Mouse (Mus musculus) testis, postnatal 10 days (tissue): Measurements from ENCODE around the gene Pgam2.
"Not testable (repeated sequence)": the region's sequence is repeated elsewhere in the genome, so short reads cannot be mapped to it uniquely, and the experiment has no call there.

Experiments used
- DNase-seq: peaks from one replicate; pipeline ENCODE4 v3.0.0; 2021; ENCODE audit warnings: low spot score

Gene Pgam2

GRCm38 (mm10) chr11:5803551-5803981 lies at the start of gene Pgam2:
TSS of gene Pgam2 (minus strand) at chr11:5803733.
- DNase-seq = no peak

- DNase-seq = no peak
Observed at GRCm38 (mm10) chr11:5852314-5852713, 48.8 kb upstream of the Pgam2 start.

- DNase-seq = no peak
Observed at GRCm38 (mm10) chr11:5851021-5851736, 47.6 kb upstream of the Pgam2 start.

- DNase-seq = no peak
Observed at GRCm38 (mm10) chr11:5850452-5850851, 46.9 kb upstream of the Pgam2 start.

GRCm38 (mm10) chr11:5849316-5849715 lies 45.8 kb upstream of the Pgam2 start:
- DNase-seq = peak; percentile 66

DNA sequence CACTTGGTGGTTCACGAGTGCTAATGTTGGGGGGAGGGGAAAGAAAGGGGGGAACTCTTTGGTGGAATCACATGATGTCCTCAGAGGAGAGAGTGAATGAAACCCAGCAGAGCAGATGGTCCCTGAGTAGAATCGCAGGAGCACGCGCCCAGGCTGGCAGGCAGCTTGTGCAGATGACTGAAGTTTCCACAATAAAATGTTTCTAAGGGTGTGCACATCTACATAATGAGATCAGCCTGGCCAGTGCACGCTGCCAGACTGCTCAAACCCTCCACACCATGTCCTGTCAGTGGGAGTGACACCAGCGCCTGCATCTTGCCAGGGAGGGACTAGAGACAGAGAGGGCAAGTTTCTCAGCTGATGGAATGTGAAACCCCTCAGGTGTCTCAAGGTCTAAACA lies 45.2 kb upstream of the Pgam2 start:
- peak; percentile 44 for DNase-seq

GRCm38 (mm10) chr11:5846639-5847345 lies 43.3 kb upstream of the Pgam2 start:
- peak; percentile 59 for DNase-seq

GRCm38 (mm10) chr11:5843131-5843530 lies 39.6 kb upstream of the Pgam2 start:
- no peak for DNase-seq

- DNase-seq = no peak
Observed at GRCm38 (mm10) chr11:5841751-5842150, 38.2 kb upstream of the Pgam2 start.

GRCm38 (mm10) chr11:5840346-5840745 lies 36.8 kb upstream of the Pgam2 start:
- no peak for DNase-seq

GRCm38 (mm10) chr11:5837251-5838246 lies 34.0 kb upstream of the Pgam2 start, which contains the start of gene Polm:
TSS of gene Polm (minus strand) at chr11:5838016.
- peak; percentile 97 for DNase-seq

DNA sequence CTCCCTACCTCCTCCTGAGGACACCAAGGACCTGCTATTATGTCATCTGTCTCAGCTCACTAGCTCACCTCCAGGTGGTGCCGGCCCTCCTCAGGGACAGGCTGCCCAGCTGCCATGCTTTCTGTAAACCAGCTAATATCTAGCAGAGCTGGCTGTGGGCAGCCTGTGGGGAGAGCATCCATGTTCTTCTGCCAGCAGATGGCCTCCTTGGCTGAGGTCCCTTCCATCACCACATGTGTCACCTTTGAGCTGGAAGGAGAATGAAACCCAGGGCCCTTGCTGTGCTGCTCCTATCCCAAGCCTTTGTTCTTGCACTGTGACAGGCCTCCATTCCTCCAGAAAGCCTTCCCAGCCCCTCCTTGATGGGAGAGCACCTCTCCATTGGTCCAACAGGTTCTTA lies 32.6 kb upstream of the Pgam2 start:
- no peak for DNase-seq

GRCm38 (mm10) chr11:5835057-5835456 lies 31.5 kb upstream of the Pgam2 start:
- no peak for DNase-seq

GRCm38 (mm10) chr11:5834506-5834905 lies 31.0 kb upstream of the Pgam2 start:
- DNase-seq = no peak

DNA sequence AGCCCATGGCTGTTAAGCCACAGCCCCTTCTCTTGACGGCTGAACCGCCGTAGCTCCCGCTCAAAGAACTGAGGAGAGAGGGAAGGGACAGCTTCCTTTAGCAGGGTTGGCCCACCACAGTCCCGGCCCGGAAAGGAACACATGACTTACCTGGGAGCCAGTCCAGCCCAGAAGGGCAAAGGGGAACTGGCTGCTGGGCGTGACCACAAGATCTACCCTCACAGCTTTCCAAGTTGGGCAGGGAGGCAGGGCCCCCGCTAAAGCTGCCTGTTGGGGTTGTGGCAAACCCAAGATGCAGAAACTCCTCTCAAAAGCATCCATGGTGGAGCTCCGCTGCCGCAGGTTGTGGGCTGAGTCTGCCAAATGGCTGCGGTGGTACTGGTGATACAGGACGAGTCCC lies 25.8 kb upstream of the Pgam2 start:
- no peak for DNase-seq

GRCm38 (mm10) chr11:5828509-5829191 lies 25.1 kb upstream of the Pgam2 start:
- no peak for DNase-seq

GRCm38 (mm10) chr11:5827931-5828330 lies 24.4 kb upstream of the Pgam2 start:
- DNase-seq = no peak

- DNase-seq = no peak
Observed at GRCm38 (mm10) chr11:5825432-5825831, 21.9 kb upstream of the Pgam2 start.

DNA sequence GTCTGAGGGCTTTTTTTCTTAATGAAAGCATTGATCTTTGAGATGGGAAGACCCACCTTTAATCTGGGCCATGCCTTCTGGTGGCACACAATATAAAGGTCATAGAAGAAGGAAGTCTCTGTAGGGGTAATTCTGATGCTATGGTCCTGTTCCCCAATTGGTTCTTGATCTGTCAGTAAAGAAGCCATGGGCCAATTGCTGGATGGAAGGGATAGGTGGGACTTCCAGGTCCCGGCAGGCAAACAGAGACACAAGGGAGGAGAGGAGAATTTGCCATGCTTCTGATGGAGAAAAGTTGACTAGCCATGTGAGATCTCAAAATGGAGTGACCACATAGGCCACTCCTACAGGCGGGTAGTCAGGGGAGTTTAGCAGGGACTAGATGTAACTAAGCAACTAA lies 15.7 kb upstream of the Pgam2 start:
- no peak for DNase-seq

GRCm38 (mm10) chr11:5813381-5813780 lies 9.8 kb upstream of the Pgam2 start:
- DNase-seq = no peak

- not testable (repeated sequence) for DNase-seq
Observed at GRCm38 (mm10) chr11:5809487-5809886, 6.0 kb upstream of the Pgam2 start.

GRCm38 (mm10) chr11:5807956-5808355 lies 4.4 kb upstream of the Pgam2 start:
- DNase-seq = no peak
